Mouse (Mus musculus) ovary, postnatal 36 days (tissue): ENCODE results near the gene Cemip.
A peak's percentile ranks its signal among the peaks of the same experiment; 100 is the strongest.

Source experiments
- DNase-seq: peaks from one replicate; pipeline ENCODE4 v3.0.0; 2022; ENCODE audit warnings: low spot score, mixed read lengths

Cemip gene

GRCm38 (mm10) chr7:84096501-84096900, 10.2 kb upstream of the Cemip start:
- no peak for DNase-seq

GRCm38 (mm10) chr7:84090793-84091192, 4.5 kb upstream of the Cemip start:
- no peak for DNase-seq

GRCm38 (mm10) chr7:84089777-84090176, 3.5 kb upstream of the Cemip start:
- no peak for DNase-seq

- peak; percentile 64 for DNase-seq
These were observed 2.7 kb upstream of the Cemip start for GRCm38 (mm10) chr7:84088971-84089370.

- no peak for DNase-seq
These were observed 1.9 kb upstream of the Cemip start for GRCm38 (mm10) chr7:84088191-84088590.

- DNase-seq: peak; percentile 77
These were observed 1.0 kb downstream of the Cemip start for GRCm38 (mm10) chr7:84085049-84085945.

GRCm38 (mm10) chr7:84077257-84078013, 8.9 kb downstream of the Cemip start:
- DNase-seq: no peak

- DNase-seq: no peak
These were observed 12.0 kb downstream of the Cemip start for GRCm38 (mm10) chr7:84074266-84074665.

GRCm38 (mm10) chr7:84073856-84074255, 12.4 kb downstream of the Cemip start:
- no peak for DNase-seq

- DNase-seq: no peak
These were observed 17.4 kb downstream of the Cemip start for GRCm38 (mm10) chr7:84068931-84069330.

- DNase-seq: no peak
These were observed 26.5 kb downstream of the Cemip start for GRCm38 (mm10) chr7:84059799-84060198.

GRCm38 (mm10) chr7:84055961-84056629, 30.2 kb downstream of the Cemip start:
- DNase-seq: peak; percentile 9

- DNase-seq: no peak
These were observed 32.4 kb downstream of the Cemip start for GRCm38 (mm10) chr7:84053856-84054255.

- DNase-seq: no peak
These were observed 34.9 kb downstream of the Cemip start for GRCm38 (mm10) chr7:84051423-84051822.

- DNase-seq: no peak
These were observed 40.8 kb downstream of the Cemip start for GRCm38 (mm10) chr7:84045546-84045945.

GRCm38 (mm10) chr7:84044581-84045290, 41.6 kb downstream of the Cemip start:
- no peak for DNase-seq

GRCm38 (mm10) chr7:84042726-84043125, 43.6 kb downstream of the Cemip start:
- DNase-seq: no peak

- no peak for DNase-seq
These were observed 46.3 kb downstream of the Cemip start for GRCm38 (mm10) chr7:84039856-84040522.

GRCm38 (mm10) chr7:84038642-84039041, 47.7 kb downstream of the Cemip start:
- no peak for DNase-seq

GRCm38 (mm10) chr7:84032831-84033230, 53.5 kb downstream of the Cemip start:
- DNase-seq: no peak

- DNase-seq: no peak
These were observed 57.1 kb downstream of the Cemip start for GRCm38 (mm10) chr7:84029120-84029771.
